Mouse (Mus musculus) midbrain, embryonic 11.5 days (tissue): ENCODE measurements around the gene A430078G23Rik. TPM values are rescaled to one million over a fixed set of nuclear protein-coding genes. Genes with fewer than 3 reads are reported as not detected.

ENCODE experiments used
- ATAC-seq: fragments of 200-750 bp; cut with Nextera tagmentation; 2 replicates; pipeline ENCODE4 v1.8.0; 2017; ENCODE audit warnings: moderate TSS enrichment, moderate library complexity; ENCODE audit not compliant: low FRiP score
- DNase-seq: peaks from one replicate; pipeline ENCODE4 v3.0.0; 2015; ENCODE audit warnings: low spot score; ENCODE audit errors: missing footprints
- H3K27ac ChIP-seq: fragments of 300-500 bp; sonication (generic); 2 replicates; pipeline ENCODE4 v1.5.1; 2014; ENCODE audit warnings: low read depth, low read length
- H3K27me3 ChIP-seq: fragments of 300-500 bp; sonication (generic); 2 replicates; pipeline ENCODE4 v1.6.1; 2014; ENCODE audit warnings: mild to moderate bottlenecking, low read length, moderate library complexity, mixed read lengths; ENCODE audit not compliant: control insufficient read depth, insufficient read depth
- H3K36me3 ChIP-seq: fragments of 300-500 bp; sonication (generic); 2 replicates; pipeline ENCODE4 v1.6.1; 2014; ENCODE audit warnings: mild to moderate bottlenecking, low read length, moderate library complexity, mixed read lengths; ENCODE audit not compliant: control insufficient read depth, insufficient read depth
- H3K4me1 ChIP-seq: fragments of 300-500 bp; sonication (generic); 2 replicates; pipeline ENCODE4 v1.6.1; 2014; ENCODE audit warnings: low read length; ENCODE audit not compliant: control insufficient read depth, insufficient read depth
- H3K4me2 ChIP-seq: fragments of 300-500 bp; sonication (generic); 2 replicates; pipeline ENCODE4 v1.6.1; 2014; ENCODE audit warnings: mild to moderate bottlenecking, moderate library complexity
- H3K4me3 ChIP-seq: fragments of 300-500 bp; sonication (generic); 2 replicates; pipeline ENCODE4 v1.5.1; 2014; ENCODE audit warnings: low read depth, low read length
- H3K9ac ChIP-seq: fragments of 300-500 bp; sonication (generic); 2 replicates; pipeline ENCODE4 v1.6.1; 2014; ENCODE audit warnings: low read length
- H3K9me3 ChIP-seq: fragments of 300-500 bp; sonication (generic); 2 replicates; pipeline ENCODE4 v1.6.1; 2016; ENCODE audit warnings: low read length; ENCODE audit not compliant: control insufficient read depth
- WGBS: fragments of 180-500 bp; shearing (Covaris S2); extraction: QIAGEN DNeasy Blood & Tissue Kit; methylation state at CpG from one replicate; pipeline ENCODE4 v1.1.7; 2014; 5-methylcytosine and 5-hydroxymethylcytosine counted together
- polyA plus RNA-seq: library from polyadenylated mRNA; unstranded; fragments of >200 nt; fragmentation: Nextera tagmentation; extraction: Ambion mirVana; gene quantifications from 2 replicates; pipeline ENCODE4 v1.2.1, GENCODE M21; 2014

The A430078G23Rik gene
- polyA plus RNA-seq, 1 experiment from 2014 or later = not detected

GRCm38 (mm10) chr8:3392771-3393710, 39.8 kb downstream of the A430078G23Rik start, which contains the start of gene Arhgef18:
Gene Arhgef18, plus strand, starts transcription at chr8:3393006.
- H3K27ac ChIP-seq = no peak within 1 kb of the TSS
- no peaks in the 10 kb centered on the region for H3K27me3 ChIP-seq
- no peaks in the 10 kb centered on the region for H3K36me3 ChIP-seq
- no peaks in the 10 kb centered on the region for H3K9me3 ChIP-seq
- DNase-seq (peak; percentile 96), ATAC-seq (peak; percentile 96)
- H3K9ac ChIP-seq = peak within 1 kb of the TSS; percentile 78
- H3K4me1 ChIP-seq = peaks cover 18% of the 10 kb centered on the region
- H3K4me3 ChIP-seq = peak within 1 kb of the TSS; percentile 74
- under 1% methylated on average over 48 of the region's 48 CpGs for WGBS
- H3K4me2 ChIP-seq = peak within 1 kb of the TSS; percentile 81

- peak overlapping the region; percentile 39; the same call in 1 of the 2 replicates for H3K9ac ChIP-seq
- DNase-seq (no peak), ATAC-seq (0 out of 2 replicates have a peak, but pooled peaks have one; percentile 8)
These were observed 41.4 kb downstream of the A430078G23Rik start for GRCm38 (mm10) chr8:3394600-3394999.

GRCm38 (mm10) chr8:3395246-3395645, 42.0 kb downstream of the A430078G23Rik start:
- ATAC-seq (no peak), DNase-seq (no peak)
- Histone ChIP-seq H3K4me2 (peak overlapping the region; percentile 34), H3K27ac (peak overlapping the region; percentile 40; the same call in 1 of the 2 replicates), H3K9me3 (no peaks in the 10 kb centered on the region), H3K4me1 (peaks cover 18% of the 10 kb centered on the region), H3K36me3 (no peaks in the 10 kb centered on the region), H3K4me3 (no peak overlapping the region), H3K9ac (peak overlapping the region; percentile 39), H3K27me3 (no peaks in the 10 kb centered on the region)
- WGBS = 7% methylated on average over 4 of the region's 4 CpGs

More at GRCm38 (mm10) chr8:3394600-3394999, 41.4 kb downstream of the A430078G23Rik start:
- Histone ChIP-seq H3K36me3 (no peaks in the 10 kb centered on the region), H3K27me3 (no peaks in the 10 kb centered on the region), H3K9me3 (no peaks in the 10 kb centered on the region), H3K4me2 (peak overlapping the region; percentile 34), H3K4me1 (peaks cover 18% of the 10 kb centered on the region), H3K27ac (peak overlapping the region; percentile 40; the same call in 1 of the 2 replicates), H3K4me3 (no peak overlapping the region)
- WGBS = 4% methylated on average over 6 of the region's 6 CpGs

- Histone ChIP-seq H3K4me2 (no peak overlapping the region), H3K9ac (no peak overlapping the region), H3K36me3 (no peaks in the 10 kb centered on the region), H3K27ac (no peak overlapping the region), H3K27me3 (no peaks in the 10 kb centered on the region), H3K4me1 (peaks cover 18% of the 10 kb centered on the region), H3K4me3 (no peak overlapping the region), H3K9me3 (no peaks in the 10 kb centered on the region)
- 93% methylated on average over 3 of the region's 3 CpGs for WGBS
- DNase-seq (no peak), ATAC-seq (no peak)
These were observed 44.4 kb downstream of the A430078G23Rik start for GRCm38 (mm10) chr8:3397597-3397996.

GRCm38 (mm10) chr8:3400509-3400908, 47.3 kb downstream of the A430078G23Rik start:
- WGBS = 22% methylated on average over 2 of the region's 2 CpGs
- Histone ChIP-seq H3K27ac (no peak overlapping the region), H3K4me3 (no peak overlapping the region), H3K36me3 (no peaks in the 10 kb centered on the region), H3K4me2 (no peak overlapping the region), H3K4me1 (0 out of 2 replicates have a peak, but pooled peaks cover under 1% of the 10 kb centered on the region), H3K9me3 (no peaks in the 10 kb centered on the region), H3K9ac (no peak overlapping the region), H3K27me3 (no peaks in the 10 kb centered on the region)
- DNase-seq = no peak
- ATAC-seq = no peak

- H3K9me3 ChIP-seq = no peaks in the 10 kb centered on the region
- no peak for ATAC-seq
- no peaks in the 10 kb centered on the region for H3K27me3 ChIP-seq
- H3K9ac ChIP-seq = no peak overlapping the region
- H3K4me3 ChIP-seq = no peak overlapping the region
- no peak for DNase-seq
- H3K4me2 ChIP-seq = no peak overlapping the region
- H3K27ac ChIP-seq = no peak overlapping the region
- whole genome bisulfite sequencing = 94% methylated on average over 3 of the region's 3 CpGs
- no peaks in the 10 kb centered on the region for H3K36me3 ChIP-seq
- no peaks in the 10 kb centered on the region for H3K4me1 ChIP-seq
These were observed 54.2 kb downstream of the A430078G23Rik start for GRCm38 (mm10) chr8:3407417-3407816.

GRCm38 (mm10) chr8:3411085-3411484, 57.9 kb downstream of the A430078G23Rik start:
- H3K36me3 ChIP-seq = no peaks in the 10 kb centered on the region
- no peaks in the 10 kb centered on the region for H3K27me3 ChIP-seq
- H3K4me1 ChIP-seq = peaks cover 16% of the 10 kb centered on the region
- no peak overlapping the region for H3K27ac ChIP-seq
- no peak overlapping the region for H3K4me3 ChIP-seq
- no peak overlapping the region for H3K9ac ChIP-seq
- no peak for DNase-seq
- no peak overlapping the region for H3K4me2 ChIP-seq
- 78% methylated on average over 2 of the region's 2 CpGs for WGBS
- ATAC-seq = no peak
- H3K9me3 ChIP-seq = no peaks in the 10 kb centered on the region

GRCm38 (mm10) chr8:3411901-3412301, 58.7 kb downstream of the A430078G23Rik start:
- no peak overlapping the region for H3K9ac ChIP-seq
- H3K9me3 ChIP-seq = no peaks in the 10 kb centered on the region
- H3K27me3 ChIP-seq = no peaks in the 10 kb centered on the region
- H3K4me1 ChIP-seq = peaks cover 21% of the 10 kb centered on the region
- H3K4me2 ChIP-seq = no peak overlapping the region
- no peaks in the 10 kb centered on the region for H3K36me3 ChIP-seq
- no peak for ATAC-seq
- H3K27ac ChIP-seq = no peak overlapping the region
- DNase-seq = no peak
- WGBS = 93% methylated on average over 7 of the region's 7 CpGs
- H3K4me3 ChIP-seq = no peak overlapping the region

- Histone ChIP-seq H3K4me3 (no peak overlapping the region), H3K27ac (no peak overlapping the region), H3K4me2 (no peak overlapping the region), H3K36me3 (no peaks in the 10 kb centered on the region), H3K9me3 (no peaks in the 10 kb centered on the region), H3K4me1 (peaks cover 30% of the 10 kb centered on the region), H3K9ac (no peak overlapping the region), H3K27me3 (no peaks in the 10 kb centered on the region)
- DNase-seq (no peak), ATAC-seq (no peak)
- 97% methylated on average over 1 of the region's 1 CpGs for WGBS
These were observed 59.6 kb downstream of the A430078G23Rik start for GRCm38 (mm10) chr8:3412816-3413215.
